Mouse (Mus musculus): Measurements from ENCODE around the gene Olfr1086.
"Not testable (repeated sequence)": the region's sequence is repeated elsewhere in the genome, so short reads cannot be mapped to it uniquely, and the experiment has no call there.

Gene Olfr1086

GRCm38 (mm10) chr2:86679992-86680391, at the start of gene Olfr1086:
Gene Olfr1086, minus strand, starts transcription at chr2:86680092.
- DNase-seq: no peak

GRCm38 (mm10) chr2:86698295-86698694, 18.4 kb upstream of the Olfr1086 start, which contains the start of gene Olfr1087:
Gene Olfr1087, minus strand, starts transcription at chr2:86698395.
- DNase-seq: no peak

GRCm38 (mm10) chr2:86661919-86662318, 18.0 kb downstream of the Olfr1086 start, which contains the start of gene Olfr1085:
Gene Olfr1085, minus strand, starts transcription at chr2:86662019.
- no peak for DNase-seq

- not testable (repeated sequence) for DNase-seq
Observed at GRCm38 (mm10) chr2:86639625-86640024, 40.3 kb downstream of the Olfr1086 start, which contains the start of gene Olfr1084. Gene Olfr1084, minus strand, starts transcription at chr2:86639725.
